Mouse (Mus musculus) MEL (cell line): ENCODE measurements around the gene Hpn. TPM values are rescaled to one million over a fixed set of nuclear protein-coding genes. Genes with fewer than 3 reads are reported as not detected.

Experiments
- DNase-seq: peaks from one replicate; pipeline ENCODE4 v3.0.0; 2011; ENCODE audit warnings: low read depth, low spot score
- H3K27ac ChIP-seq: 2 replicates; pipeline ENCODE4 v1.5.1; 2012; ENCODE audit warnings: low read depth, mild to moderate bottlenecking, control low read depth, low read length, moderate library complexity; ENCODE audit not compliant: control insufficient read depth
- H3K27me3 ChIP-seq, 2 experiments: fragments of 150-350 bp in 1 of 2; sonication (generic) in 1 of 2; 2 replicates each; pipeline ENCODE4 v1.6.1; 2012; ENCODE audit warnings: low read length in 2 of 2, mild to moderate bottlenecking in 2 of 2, improper control_type of control experiment in 1 of 2, moderate library complexity in 1 of 2; ENCODE audit not compliant: insufficient read depth in 2 of 2, control insufficient read depth in 1 of 2
- H3K36me3 ChIP-seq, 2 experiments: 2 replicates each; pipeline ENCODE4 v1.6.1; 2012 to 2014; ENCODE audit warnings: low read length in 2 of 2, improper control_type of control experiment in 1 of 2, inconsistent platforms in 1 of 2, mild to moderate bottlenecking in 1 of 2; ENCODE audit not compliant: insufficient read depth in 2 of 2, control insufficient read depth in 1 of 2
- H3K4me1 ChIP-seq, 2 experiments: fragments of 150-350 bp in 1 of 2; sonication (generic) in 1 of 2; 2 replicates each; pipeline ENCODE4 v1.6.1; 2012; ENCODE audit warnings: low read length in 2 of 2, improper control_type of control experiment in 1 of 2, mild to moderate bottlenecking in 1 of 2; ENCODE audit not compliant: insufficient read depth in 2 of 2, control insufficient read depth in 1 of 2
- H3K4me3 ChIP-seq, 2 experiments: fragments of 150-350 bp in 1 of 2; sonication (generic) in 1 of 2; 2 replicates each; pipeline ENCODE4 v1.5.1; 2012; ENCODE audit warnings: low read depth in 2 of 2, low read length in 2 of 2, mild to moderate bottlenecking in 2 of 2, moderate library complexity in 2 of 2, control low read depth in 1 of 2, improper control_type of control experiment in 1 of 2; ENCODE audit not compliant: control insufficient read depth in 1 of 2, insufficient read depth in 1 of 2
- H3K79me2 ChIP-seq: 2 replicates; pipeline ENCODE4 v1.6.1; 2012; ENCODE audit warnings: mild to moderate bottlenecking, low read length, moderate library complexity; ENCODE audit not compliant: control insufficient read depth, poor library complexity, insufficient read depth
- H3K9ac ChIP-seq: 2 replicates; pipeline ENCODE4 v1.6.1; 2012; ENCODE audit warnings: low read depth, mild to moderate bottlenecking, control low read depth, low read length, moderate library complexity; ENCODE audit not compliant: control insufficient read depth, poor library complexity, severe bottlenecking
- H3K9me3 ChIP-seq: fragments of 150-350 bp; sonication (generic); replicated peaks from 2 replicates; pipeline ENCODE4 v1.6.1; 2012; ENCODE audit warnings: mild to moderate bottlenecking, low read length, improper control_type of control experiment, moderate library complexity; ENCODE audit not compliant: insufficient read depth
- BHLHE40 ChIP-seq: IDR thresholded peaks from 2 replicates; pipeline ENCODE4 v1.6.1; 2012; ENCODE audit warnings: low read depth, mild to moderate bottlenecking, inconsistent platforms, low read length, improper control_type of control experiment, borderline replicate concordance
- CHD1 ChIP-seq: IDR thresholded peaks from 2 replicates; pipeline ENCODE4 v1.6.1; 2012; ENCODE audit warnings: low read depth, mild to moderate bottlenecking, inconsistent platforms, low read length, improper control_type of control experiment
- CTCF ChIP-seq, 3 experiments: IDR thresholded peaks in 2 of 3; conservative IDR thresholded peaks in 1 of 3; 2 replicates each; pipeline ENCODE4 v1.5.1; 2011 to 2012; ENCODE audit warnings: low read length in 3 of 3, low read depth in 2 of 3, mild to moderate bottlenecking in 2 of 3, improper control_type of control experiment in 1 of 3, inconsistent platforms in 1 of 3, mixed read lengths in 1 of 3, moderate library complexity in 1 of 3; ENCODE audit not compliant: control insufficient read depth in 1 of 3, insufficient read depth in 1 of 3, poor library complexity in 1 of 3, severe bottlenecking in 1 of 3
- E2F4 ChIP-seq: IDR thresholded peaks from 2 replicates; pipeline ENCODE4 v1.6.1; 2011; ENCODE audit warnings: low read depth, low read length, improper control_type of control experiment, borderline replicate concordance
- ELF1 ChIP-seq: IDR thresholded peaks from 2 replicates; pipeline ENCODE4 v1.6.1; 2014; ENCODE audit warnings: low read depth, mild to moderate bottlenecking, inconsistent platforms, low read length, improper control_type of control experiment, moderate library complexity
- EP300 ChIP-seq, 2 experiments: IDR thresholded peaks; 2 replicates each; pipeline ENCODE4 v1.6.1; 2011; ENCODE audit warnings: improper control_type of control experiment in 2 of 2, low read length in 2 of 2, low read depth in 1 of 2, mild to moderate bottlenecking in 1 of 2
- ETS1 ChIP-seq: IDR thresholded peaks from 2 replicates; pipeline ENCODE4 v1.6.1; 2012; ENCODE audit warnings: low read depth, mild to moderate bottlenecking, inconsistent platforms, low read length, improper control_type of control experiment, moderate library complexity
- GABPA ChIP-seq: IDR thresholded peaks from 2 replicates; pipeline ENCODE4 v1.6.1; 2012; ENCODE audit warnings: low read depth, mild to moderate bottlenecking, inconsistent platforms, low read length, improper control_type of control experiment, moderate library complexity
- GATA1 ChIP-seq: IDR thresholded peaks from 2 replicates; pipeline ENCODE4 v1.6.1; 2011; ENCODE audit warnings: low read depth, low read length, improper control_type of control experiment
- HCFC1 ChIP-seq: IDR thresholded peaks from 2 replicates; pipeline ENCODE4 v1.6.1; 2012; ENCODE audit warnings: low read depth, mild to moderate bottlenecking, inconsistent platforms, low read length, improper control_type of control experiment, moderate library complexity
- JUND ChIP-seq: IDR thresholded peaks from 2 replicates; pipeline ENCODE4 v1.6.1; 2011; ENCODE audit warnings: low read depth, mild to moderate bottlenecking, improper control_type of control experiment, low read length
- MXI1 ChIP-seq: IDR thresholded peaks from 2 replicates; pipeline ENCODE4 v1.6.1; 2011; ENCODE audit warnings: mild to moderate bottlenecking, low read depth, low read length, improper control_type of control experiment
- NRF1 ChIP-seq: IDR thresholded peaks from 2 replicates; pipeline ENCODE4 v1.6.1; 2014; ENCODE audit warnings: low read depth, mild to moderate bottlenecking, inconsistent platforms, low read length, improper control_type of control experiment, moderate library complexity; ENCODE audit not compliant: poor library complexity, insufficient read depth, severe bottlenecking
- POLR2AphosphoS2 ChIP-seq: IDR thresholded peaks from 2 replicates; pipeline ENCODE4 v1.6.1; 2011; ENCODE audit warnings: low read length, improper control_type of control experiment
- POLR2AphosphoS5 ChIP-seq: IDR thresholded peaks from 2 replicates; pipeline ENCODE4 v1.6.1; 2012; ENCODE audit warnings: low read depth, borderline replicate concordance, mild to moderate bottlenecking, inconsistent platforms, low read length, moderate library complexity, mixed read lengths
- RAD21 ChIP-seq: IDR thresholded peaks from 2 replicates; pipeline ENCODE4 v1.6.1; 2011; ENCODE audit warnings: mild to moderate bottlenecking, low read depth, low read length, improper control_type of control experiment
- SIN3A ChIP-seq: IDR thresholded peaks from 2 replicates; pipeline ENCODE4 v1.6.1; 2012; ENCODE audit warnings: low read length, improper control_type of control experiment, inconsistent platforms
- SMC3 ChIP-seq: IDR thresholded peaks from 2 replicates; pipeline ENCODE4 v1.6.1; 2011; ENCODE audit warnings: low read depth, low read length, improper control_type of control experiment
- TAL1 ChIP-seq: IDR thresholded peaks from 2 replicates; pipeline ENCODE4 v1.6.1; 2012; ENCODE audit warnings: mild to moderate bottlenecking, inconsistent platforms, low read length, moderate library complexity, mixed read lengths
- UBTF ChIP-seq: IDR thresholded peaks from 2 replicates; pipeline ENCODE4 v1.6.1; 2012; ENCODE audit warnings: low read depth, mild to moderate bottlenecking, inconsistent platforms, low read length, improper control_type of control experiment, moderate library complexity, borderline replicate concordance; ENCODE audit not compliant: insufficient read depth
- USF1 ChIP-seq: IDR thresholded peaks from 2 replicates; pipeline ENCODE4 v1.6.1; 2014; ENCODE audit warnings: low read depth, mild to moderate bottlenecking, inconsistent platforms, low read length, improper control_type of control experiment, moderate library complexity
- USF2 ChIP-seq, 2 experiments: IDR thresholded peaks; 2 replicates each; pipeline ENCODE4 v1.6.1; 2011 to 2012; ENCODE audit warnings: improper control_type of control experiment in 2 of 2, low read length in 2 of 2, borderline replicate concordance in 1 of 2, inconsistent platforms in 1 of 2, low read depth in 1 of 2, mild to moderate bottlenecking in 1 of 2; ENCODE audit not compliant: insufficient read depth in 1 of 2
- ZMIZ1 ChIP-seq: IDR thresholded peaks from 2 replicates; pipeline ENCODE4 v1.6.1; 2012; ENCODE audit warnings: low read depth, mild to moderate bottlenecking, inconsistent platforms, low read length, improper control_type of control experiment, moderate library complexity
- polyA plus RNA-seq, 2 experiments: library from polyadenylated mRNA; stranded (reverse) in 1 of 2; unstranded in 1 of 2; fragments of >175 nt in 1 of 2; fragments of >200 nt in 1 of 2; gene quantifications; 2 replicates each; pipeline versions ENCODE4 v1.2.1 to v1.2.4; 2012; ENCODE audit warnings: low replicate concordance in 2 of 2, low read depth in 1 of 2; ENCODE audit not compliant: insufficient read length in 2 of 2, insufficient read depth in 1 of 2, missing spikeins in 1 of 2
- total RNA-seq: library from RNA; depleted of rRNA; stranded (reverse); fragments of 300-350 nt; gene quantifications from 2 replicates; pipeline ENCODE4 v1.2.3, GENCODE M21; 2012

Gene Hpn
- total and polyA plus RNA-seq, 3 experiments, result 1.1 to 1.6 TPM; not detected in 1

DNA sequence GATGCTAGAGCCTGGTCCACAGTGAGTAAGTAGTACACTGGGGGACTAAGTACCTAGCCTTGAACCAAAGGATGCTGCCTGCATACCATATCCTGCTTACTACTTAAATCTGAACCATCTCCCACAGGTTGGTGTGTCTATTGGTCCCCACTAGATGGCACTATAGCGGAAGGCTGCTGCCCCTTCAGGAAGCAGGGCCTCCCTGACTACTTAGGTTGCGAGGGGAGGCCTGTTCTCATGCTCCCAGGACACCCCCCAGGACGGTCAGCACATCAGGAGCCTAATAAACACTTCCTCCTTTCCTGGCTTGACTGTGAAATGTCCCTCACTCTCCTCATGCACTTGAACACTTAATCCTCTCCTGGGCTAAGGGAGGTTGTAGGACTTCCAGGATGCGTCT lies 15.8 kb upstream of the Hpn start:
- Histone ChIP-seq H3K4me1 (no peaks in the 10 kb centered on the region), H3K36me3 (no peaks in the 10 kb centered on the region; a peak in 1 of 4 replicates), H3K27ac (no peak overlapping the region), H3K4me3 (no peak overlapping the region), H3K79me2 (no peaks in the 10 kb centered on the region), H3K9ac (no peak overlapping the region), H3K27me3 (no peaks in the 10 kb centered on the region), H3K9me3 (no peaks in the 10 kb centered on the region)
- peak; percentile 77 for DNase-seq
- TF ChIP-seq ELF1, result no peak
- TF ChIP-seq CHD1, result no peak
- TF ChIP-seq GABPA, result no peak
- peak; percentile 78 to 82 (median 81) for TF ChIP-seq CTCF (IDR thresholded peaks at IDR 0.05 in 2 of 3, conservative IDR thresholded peaks at IDR 0.05 in 1 of 3; ENCODE audit: control insufficient read depth in 1 of 3, insufficient read depth in 1 of 3, low read depth in 2 of 3, low read length in 3 of 3, poor library complexity in 1 of 3, severe bottlenecking in 1 of 3)
- TF ChIP-seq RAD21, result peak; percentile 43
- TF ChIP-seq ZMIZ1, result no peak
- TF ChIP-seq EP300 (IDR thresholded peaks at IDR 0.05; ENCODE audit: low read depth in 1 of 2, low read length in 2 of 2), result no peak
- no peak for TF ChIP-seq SIN3A
- TF ChIP-seq BHLHE40, result no peak
- no peak for TF ChIP-seq MXI1
- TF ChIP-seq NRF1, result no peak
- no peak for TF ChIP-seq E2F4
- peak; percentile 63 for TF ChIP-seq SMC3
- no peak for TF ChIP-seq JUND
- no peak for TF ChIP-seq HCFC1
- TF ChIP-seq USF1, result no peak

DNA sequence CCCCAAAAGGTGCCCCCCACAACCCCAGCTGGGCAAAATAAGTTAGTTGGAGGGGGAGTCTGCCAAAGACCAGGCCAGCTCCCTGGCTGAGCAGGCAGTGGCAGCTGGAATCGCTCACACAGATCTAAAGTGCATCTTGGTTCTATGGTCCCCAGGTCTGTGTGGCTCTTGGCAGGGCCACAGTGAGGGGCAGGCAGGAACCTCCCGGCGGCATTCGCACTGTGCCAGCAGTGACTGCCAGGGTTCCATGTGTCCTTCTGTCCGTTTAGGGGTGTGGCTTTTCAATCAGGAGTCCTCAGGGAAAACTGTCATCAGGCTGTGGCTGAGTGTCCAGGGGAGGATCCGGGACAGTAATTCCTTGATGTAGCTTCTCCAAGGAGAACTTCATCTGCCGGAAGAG lies 15.1 kb upstream of the Hpn start:
- no peak overlapping the region for H3K27ac ChIP-seq
- no peak for DNase-seq
- H3K4me1 ChIP-seq, result no peaks in the 10 kb centered on the region
- no peak overlapping the region for H3K9ac ChIP-seq
- no peak overlapping the region for H3K4me3 ChIP-seq
- no peaks in the 10 kb centered on the region for H3K9me3 ChIP-seq
- H3K36me3 ChIP-seq, result no peaks in the 10 kb centered on the region; a peak in 1 of 4 replicates
- no peaks in the 10 kb centered on the region for H3K79me2 ChIP-seq
- TF ChIP-seq POLR2AphosphoS2 (no peak), CHD1 (no peak), USF2 (IDR thresholded peaks at IDR 0.05; ENCODE audit: borderline replicate concordance in 1 of 2, insufficient read depth in 1 of 2, low read depth in 1 of 2, low read length in 2 of 2) (no peak), TAL1 (no peak), BHLHE40 (no peak), USF1 (no peak), MXI1 (no peak), ETS1 (no peak), GABPA (no peak), EP300 (IDR thresholded peaks at IDR 0.05; ENCODE audit: low read depth in 1 of 2, low read length in 2 of 2) (no peak), POLR2AphosphoS5 (no peak), NRF1 (no peak), SMC3 (no peak), UBTF (no peak), E2F4 (no peak), GATA1 (no peak), SIN3A (no peak)
- H3K27me3 ChIP-seq, result no peaks in the 10 kb centered on the region
